Mouse (Mus musculus): Measurements from ENCODE around the gene Gpr160. TPM values are rescaled to one million over a fixed set of nuclear protein-coding genes. Genes with fewer than 3 reads are reported as not detected.

Gene Gpr160
- polyA plus RNA-seq, 1 experiment = 10.1 TPM

DNA sequence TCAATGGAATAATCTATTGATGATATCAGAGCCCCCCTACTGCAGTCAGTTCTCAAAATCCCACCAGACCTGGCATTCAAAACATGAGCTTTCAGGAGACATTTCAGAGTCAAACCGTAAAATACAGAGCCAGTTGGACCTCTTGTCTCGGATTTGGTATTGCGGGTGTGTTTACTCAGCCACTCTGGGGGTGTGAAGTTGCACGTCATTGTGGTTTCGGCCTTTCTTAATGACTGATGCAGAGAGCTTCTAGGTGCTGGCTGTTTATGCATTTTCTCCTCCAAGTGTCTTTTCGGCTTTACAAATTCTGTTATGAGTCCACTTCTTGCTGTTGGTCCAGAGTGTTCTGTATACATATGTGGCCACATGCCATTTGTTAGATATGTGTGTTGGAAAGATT is 21.0 kb downstream of the Gpr160 start:
- Histone ChIP-seq H3K9ac (ENCODE audit: low read depth, poor library complexity, severe bottlenecking) (no peak overlapping the region), H3K4me3 (ENCODE audit: low read depth, low read length) (no peak overlapping the region), H3K36me3 (ENCODE audit: control insufficient read depth, insufficient read depth, low read length, poor library complexity, severe bottlenecking) (peaks cover 9% of the 10 kb centered on the region), H3K27me3 (ENCODE audit: control insufficient read depth, insufficient read depth, low read length, poor library complexity, severe bottlenecking) (no peaks in the 10 kb centered on the region), H3K4me1 (ENCODE audit: control insufficient read depth, insufficient read depth, low read length) (no peaks in the 10 kb centered on the region), H3K27ac (ENCODE audit: insufficient read depth, low read length) (no peak overlapping the region), H3K9me3 (replicated peaks; ENCODE audit: control insufficient read depth, insufficient read depth, low read length, poor library complexity, severe bottlenecking) (no peaks in the 10 kb centered on the region)
- TF ChIP-seq CTCF (IDR thresholded peaks at IDR 0.05; ENCODE audit: low read depth, low read length) = no peak
- TF ChIP-seq EP300 (IDR thresholded peaks at IDR 0.05; ENCODE audit: insufficient read depth, low read depth, low read length) = no peak
- no peak for TF ChIP-seq POLR2A (IDR thresholded peaks at IDR 0.05; ENCODE audit: insufficient read depth, low read length)

DNA sequence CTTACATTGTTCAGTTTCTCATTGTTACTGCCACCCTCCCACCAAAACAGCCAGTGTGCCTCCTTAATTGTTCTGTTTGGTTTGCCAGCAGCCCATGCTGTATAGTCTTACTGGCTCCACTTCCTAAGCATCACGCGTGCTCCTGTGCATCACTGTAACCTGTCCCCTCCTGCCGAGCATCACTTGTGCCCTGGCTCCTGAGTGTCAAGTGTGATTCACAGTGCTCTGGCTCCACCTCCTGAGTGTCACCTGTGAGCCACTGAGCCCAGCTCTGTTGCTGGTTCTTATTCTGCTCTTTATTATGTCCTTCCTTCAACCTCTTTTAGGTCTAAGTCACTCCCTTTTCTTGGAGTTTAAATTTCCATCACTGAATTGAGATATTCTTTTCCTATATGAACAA is 31.7 kb downstream of the Gpr160 start:
- no peaks in the 10 kb centered on the region for H3K36me3 ChIP-seq (ENCODE audit: control insufficient read depth, insufficient read depth, low read length, poor library complexity, severe bottlenecking)
- no peaks in the 10 kb centered on the region for H3K9me3 ChIP-seq (replicated peaks; ENCODE audit: control insufficient read depth, insufficient read depth, low read length, poor library complexity, severe bottlenecking)
- H3K4me3 ChIP-seq (ENCODE audit: low read depth, low read length) = no peak overlapping the region
- TF ChIP-seq POLR2A (IDR thresholded peaks at IDR 0.05; ENCODE audit: insufficient read depth, low read length) (no peak), CTCF (IDR thresholded peaks at IDR 0.05; ENCODE audit: low read depth, low read length) (no peak), EP300 (IDR thresholded peaks at IDR 0.05; ENCODE audit: insufficient read depth, low read depth, low read length) (no peak)
- no peaks in the 10 kb centered on the region for H3K27me3 ChIP-seq (ENCODE audit: control insufficient read depth, insufficient read depth, low read length, poor library complexity, severe bottlenecking)
- H3K9ac ChIP-seq (ENCODE audit: low read depth, poor library complexity, severe bottlenecking) = no peak overlapping the region
- H3K4me1 ChIP-seq (ENCODE audit: control insufficient read depth, insufficient read depth, low read length) = peaks cover 2% of the 10 kb centered on the region
- no peak overlapping the region for H3K27ac ChIP-seq (ENCODE audit: insufficient read depth, low read length)

DNA sequence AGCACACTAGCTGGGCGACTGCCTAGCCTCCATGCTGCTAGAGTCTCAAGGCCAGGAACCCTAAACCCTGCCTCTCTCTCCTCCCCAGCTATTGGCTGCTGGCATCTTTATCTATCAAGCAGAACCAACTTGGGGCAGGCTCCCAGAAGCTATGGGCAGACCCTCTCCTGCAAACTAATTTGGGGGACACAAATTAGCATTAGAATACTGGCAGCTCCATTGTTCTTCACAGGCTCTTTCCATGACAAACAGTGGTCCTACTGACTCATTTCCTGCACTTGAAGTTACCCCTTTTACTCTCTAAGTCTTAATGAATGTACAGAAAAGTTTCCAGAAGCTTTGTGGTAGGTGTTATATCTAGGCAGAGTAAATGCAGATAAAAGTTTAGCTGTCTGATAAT is 33.3 kb downstream of the Gpr160 start:
- Histone ChIP-seq H3K9ac (ENCODE audit: low read depth, poor library complexity, severe bottlenecking) (no peak overlapping the region), H3K4me1 (ENCODE audit: control insufficient read depth, insufficient read depth, low read length) (peaks cover 2% of the 10 kb centered on the region), H3K4me3 (ENCODE audit: low read depth, low read length) (no peak overlapping the region), H3K9me3 (replicated peaks; ENCODE audit: control insufficient read depth, insufficient read depth, low read length, poor library complexity, severe bottlenecking) (no peaks in the 10 kb centered on the region), H3K27me3 (ENCODE audit: control insufficient read depth, insufficient read depth, low read length, poor library complexity, severe bottlenecking) (no peaks in the 10 kb centered on the region), H3K27ac (ENCODE audit: insufficient read depth, low read length) (no peak overlapping the region), H3K36me3 (ENCODE audit: control insufficient read depth, insufficient read depth, low read length, poor library complexity, severe bottlenecking) (no peaks in the 10 kb centered on the region)
- TF ChIP-seq CTCF (IDR thresholded peaks at IDR 0.05; ENCODE audit: low read depth, low read length) = no peak
- no peak for TF ChIP-seq EP300 (IDR thresholded peaks at IDR 0.05; ENCODE audit: insufficient read depth, low read depth, low read length)
- TF ChIP-seq POLR2A (IDR thresholded peaks at IDR 0.05; ENCODE audit: insufficient read depth, low read length) = no peak

DNA sequence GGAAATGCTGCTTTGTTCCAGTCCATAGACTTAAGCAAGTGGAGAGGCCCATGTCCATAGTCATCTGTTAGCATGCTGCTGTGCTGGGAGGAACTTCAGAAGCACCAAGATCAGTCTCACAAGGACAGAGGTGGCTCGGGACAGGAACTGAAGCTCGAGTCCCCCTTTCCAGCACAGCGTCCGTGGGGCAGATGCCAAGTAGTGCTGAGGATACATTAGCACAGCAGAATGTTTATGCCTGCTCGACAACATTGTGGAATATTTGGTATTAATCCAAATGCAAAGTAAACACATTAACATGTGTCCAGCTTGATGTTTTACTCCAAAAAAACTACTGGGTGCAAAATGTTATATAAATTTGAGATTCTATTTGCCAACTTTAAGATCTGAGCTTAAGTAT is 41.0 kb downstream of the Gpr160 start:
- no peak for TF ChIP-seq EP300 (IDR thresholded peaks at IDR 0.05; ENCODE audit: insufficient read depth, low read depth, low read length)
- Histone ChIP-seq H3K27me3 (ENCODE audit: control insufficient read depth, insufficient read depth, low read length, poor library complexity, severe bottlenecking) (no peaks in the 10 kb centered on the region), H3K27ac (ENCODE audit: insufficient read depth, low read length) (no peak overlapping the region)

DNA sequence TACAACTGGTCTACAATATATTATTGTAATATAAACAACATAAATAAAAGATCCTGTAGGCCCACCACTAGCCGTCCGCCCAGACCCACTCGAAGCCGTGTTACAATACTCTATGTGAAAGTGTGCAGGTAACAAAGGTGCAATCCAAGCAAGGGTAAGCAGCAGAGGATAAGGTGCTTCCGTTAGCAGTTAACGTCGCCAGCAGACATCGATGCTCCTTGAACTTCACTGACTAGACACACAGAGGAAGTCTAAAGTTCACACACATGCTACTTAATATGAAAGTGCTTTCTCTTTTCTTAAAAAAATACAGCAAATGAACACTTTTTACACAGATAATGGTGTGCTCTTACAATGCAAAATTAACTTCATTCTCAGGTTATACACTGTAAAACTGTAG is 43.7 kb downstream of the Gpr160 start:
- no peak overlapping the region for H3K27ac ChIP-seq (ENCODE audit: insufficient read depth, low read length)
- TF ChIP-seq CTCF (IDR thresholded peaks at IDR 0.05; ENCODE audit: low read depth, low read length) = no peak
- TF ChIP-seq EP300 (IDR thresholded peaks at IDR 0.05; ENCODE audit: insufficient read depth, low read depth, low read length) = no peak
- TF ChIP-seq POLR2A (IDR thresholded peaks at IDR 0.05; ENCODE audit: insufficient read depth, low read length) = no peak
- H3K27me3 ChIP-seq (ENCODE audit: control insufficient read depth, insufficient read depth, low read length, poor library complexity, severe bottlenecking) = no peaks in the 10 kb centered on the region
- no peaks in the 10 kb centered on the region for H3K4me1 ChIP-seq (ENCODE audit: control insufficient read depth, insufficient read depth, low read length)
- H3K9ac ChIP-seq (ENCODE audit: low read depth, poor library complexity, severe bottlenecking) = no peak overlapping the region
- no peaks in the 10 kb centered on the region for H3K9me3 ChIP-seq (replicated peaks; ENCODE audit: control insufficient read depth, insufficient read depth, low read length, poor library complexity, severe bottlenecking)
- peaks cover 9% of the 10 kb centered on the region; the same call in 1 of the 2 replicates for H3K36me3 ChIP-seq (ENCODE audit: control insufficient read depth, insufficient read depth, low read length, poor library complexity, severe bottlenecking)
- no peak overlapping the region for H3K4me3 ChIP-seq (ENCODE audit: low read depth, low read length)

More for the DNA sequence above, 41.0 kb downstream of the Gpr160 start:
- no peak overlapping the region for H3K4me3 ChIP-seq (ENCODE audit: low read depth, low read length)
- H3K9me3 ChIP-seq (replicated peaks; ENCODE audit: control insufficient read depth, insufficient read depth, low read length, poor library complexity, severe bottlenecking) = no peaks in the 10 kb centered on the region
- peaks cover 9% of the 10 kb centered on the region; the same call in 1 of the 2 replicates for H3K36me3 ChIP-seq (ENCODE audit: control insufficient read depth, insufficient read depth, low read length, poor library complexity, severe bottlenecking)
- no peaks in the 10 kb centered on the region for H3K4me1 ChIP-seq (ENCODE audit: control insufficient read depth, insufficient read depth, low read length)
- H3K9ac ChIP-seq (ENCODE audit: low read depth, poor library complexity, severe bottlenecking) = no peak overlapping the region

DNA sequence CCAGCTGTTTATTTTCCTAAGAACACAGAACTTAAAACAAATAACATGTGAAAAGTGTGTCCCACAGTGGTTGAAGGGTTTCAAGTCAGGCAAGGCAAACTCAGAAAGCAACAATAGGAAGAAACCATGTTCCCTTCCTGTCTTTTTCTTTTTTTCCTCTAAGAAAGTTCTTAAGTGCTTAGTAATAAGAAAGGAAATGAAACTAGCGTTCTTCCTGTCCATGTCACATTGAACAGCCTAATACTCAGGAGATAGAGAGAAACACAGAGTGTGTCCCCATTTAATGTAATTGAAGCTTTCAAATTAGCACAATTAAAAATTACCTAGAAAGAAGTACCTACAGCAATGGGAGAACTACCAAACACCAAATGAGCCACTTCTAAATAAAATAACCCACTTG is 48.9 kb downstream of the Gpr160 start:
- Histone ChIP-seq H3K4me3 (ENCODE audit: low read depth, low read length) (no peak overlapping the region), H3K36me3 (ENCODE audit: control insufficient read depth, insufficient read depth, low read length, poor library complexity, severe bottlenecking) (peaks cover 3% of the 10 kb centered on the region; the same call in 1 of the 2 replicates), H3K4me1 (ENCODE audit: control insufficient read depth, insufficient read depth, low read length) (no peaks in the 10 kb centered on the region), H3K9ac (ENCODE audit: low read depth, poor library complexity, severe bottlenecking) (no peak overlapping the region), H3K27ac (ENCODE audit: insufficient read depth, low read length) (no peak overlapping the region), H3K27me3 (ENCODE audit: control insufficient read depth, insufficient read depth, low read length, poor library complexity, severe bottlenecking) (no peaks in the 10 kb centered on the region), H3K9me3 (replicated peaks; ENCODE audit: control insufficient read depth, insufficient read depth, low read length, poor library complexity, severe bottlenecking) (no peaks in the 10 kb centered on the region)
- TF ChIP-seq POLR2A (IDR thresholded peaks at IDR 0.05; ENCODE audit: insufficient read depth, low read length) = no peak
- TF ChIP-seq CTCF (IDR thresholded peaks at IDR 0.05; ENCODE audit: low read depth, low read length) = no peak
- no peak for TF ChIP-seq EP300 (IDR thresholded peaks at IDR 0.05; ENCODE audit: insufficient read depth, low read depth, low read length)

Data from ES-Bruce4 (cell line).